Mouse (Mus musculus) liver, embryonic 14.5 days (tissue): ENCODE measurements around the gene Utrn. TPM values are rescaled to one million over a fixed set of nuclear protein-coding genes. Genes with fewer than 3 reads are reported as not detected.

ENCODE experiments used
- ATAC-seq: fragments of 200-750 bp; cut with Nextera tagmentation; 2 replicates; pipeline ENCODE4 v1.8.0; 2017; ENCODE audit warnings: moderate number of reproducible peaks, mild to moderate bottlenecking, moderate library complexity; ENCODE audit not compliant: insufficient read depth
- DNase-seq, 3 experiments: peaks; one replicate each; pipeline ENCODE4 v3.0.0-alpha.2; 2012 to 2013; ENCODE audit warnings: low read depth in 3 of 3, low spot score in 3 of 3
- H3K27ac ChIP-seq: fragments of 300-500 bp; sonication (generic); 2 replicates; pipeline ENCODE4 v1.5.1; 2014; ENCODE audit warnings: moderate library complexity, mild to moderate bottlenecking, control low read depth, inconsistent platforms
- H3K27me3 ChIP-seq: fragments of 300-500 bp; sonication (generic); 2 replicates; pipeline ENCODE4 v1.6.1; 2014; ENCODE audit warnings: mild to moderate bottlenecking, low read length, moderate library complexity; ENCODE audit not compliant: control insufficient read depth, insufficient read depth
- H3K36me3 ChIP-seq: fragments of 300-500 bp; sonication (generic); replicated peaks from 2 replicates; pipeline ENCODE4 v1.6.1; 2014; ENCODE audit warnings: low read depth; ENCODE audit not compliant: control insufficient read depth, insufficient read depth
- H3K4me1 ChIP-seq, 2 experiments: fragments of 200-500 bp in 1 of 2; fragments of 300-500 bp in 1 of 2; sonication (generic) in 1 of 2; replicated peaks; 2 replicates each; pipeline ENCODE4 v1.6.1; 2012 to 2014; ENCODE audit warnings: antibody characterized with exemption in 1 of 2, inconsistent platforms in 1 of 2, low read length in 1 of 2; ENCODE audit not compliant: control insufficient read depth in 2 of 2, insufficient read depth in 2 of 2
- H3K4me2 ChIP-seq: fragments of 300-500 bp; sonication (generic); 2 replicates; pipeline ENCODE4 v1.6.1; 2014; ENCODE audit warnings: low read depth, mild to moderate bottlenecking, control low read depth, moderate library complexity
- H3K4me3 ChIP-seq, 2 experiments: fragments of 200-500 bp in 1 of 2; fragments of 300-500 bp in 1 of 2; sonication (generic) in 1 of 2; 2 replicates each; pipeline ENCODE4 v1.5.1; 2012 to 2014; ENCODE audit warnings: low read depth in 2 of 2, low read length in 2 of 2, mild to moderate bottlenecking in 2 of 2, control low read depth in 1 of 2, inconsistent platforms in 1 of 2, moderate library complexity in 1 of 2; ENCODE audit not compliant: insufficient read depth in 1 of 2
- H3K9ac ChIP-seq: fragments of 300-500 bp; sonication (generic); replicated peaks from 2 replicates; pipeline ENCODE4 v1.6.1; 2014; ENCODE audit warnings: mild to moderate bottlenecking, control low read depth, moderate library complexity
- H3K9me3 ChIP-seq: fragments of 300-500 bp; sonication (generic); 2 replicates; pipeline ENCODE4 v1.6.1; 2016; ENCODE audit warnings: low read length, mixed read lengths; ENCODE audit not compliant: control insufficient read depth
- CTCF ChIP-seq: IDR thresholded peaks from 2 replicates; pipeline ENCODE4 v1.5.1; 2016; ENCODE audit warnings: antibody characterized with exemption, low read depth, control low read depth
- EP300 ChIP-seq: IDR thresholded peaks from 2 replicates; pipeline ENCODE4 v1.6.1; 2016; ENCODE audit warnings: antibody characterized with exemption, low read depth
- WGBS: fragments of 180-500 bp; shearing (Covaris S2); extraction: QIAGEN DNeasy Blood & Tissue Kit; methylation state at CpG from one replicate; pipeline ENCODE4 v1.1.7; 2014; ENCODE audit not compliant: insufficient replicate concordance; 5-methylcytosine and 5-hydroxymethylcytosine counted together
- polyA plus RNA-seq, 2 experiments: library from polyadenylated mRNA; depleted of rRNA in 1 of 2; stranded (reverse) in 1 of 2; unstranded in 1 of 2; fragments of >200 nt; fragmentation: Nextera tagmentation in 1 of 2; extraction: Ambion mirVana in 1 of 2; gene quantifications; 2 replicates each; pipeline versions ENCODE4 v1.2.1 to v1.2.3; 2012 to 2014

Gene Utrn
- polyA plus RNA-seq, 2 experiments = 2.7 to 4.4 TPM

GRCm38 (mm10) chr10:12809702-12810101, 59.5 kb downstream of the Utrn start:
- no peak overlapping the region for H3K9ac ChIP-seq
- H3K27me3 ChIP-seq = no peaks in the 10 kb centered on the region
- no peak overlapping the region for H3K4me3 ChIP-seq
- H3K27ac ChIP-seq = no peak overlapping the region
- no peaks in the 10 kb centered on the region for H3K9me3 ChIP-seq
- DNase-seq (no peak), ATAC-seq (no peak)
- no peak overlapping the region for H3K4me2 ChIP-seq
- TF ChIP-seq EP300 (no peak), CTCF (no peak)
- WGBS = 26% methylated on average over 3 of the region's 3 CpGs
- peaks cover 26 to 34% of the 10 kb centered on the region in 2 experiments for H3K4me1 ChIP-seq
- no peaks in the 10 kb centered on the region for H3K36me3 ChIP-seq

- DNase-seq (no peak), ATAC-seq (no peak)
- TF ChIP-seq EP300 = no peak
- TF ChIP-seq CTCF = no peak
- Histone ChIP-seq H3K9ac (no peak overlapping the region), H3K4me1 (peaks cover 14 to 22% of the 10 kb centered on the region in 2 experiments), H3K27me3 (no peaks in the 10 kb centered on the region), H3K27ac (no peak overlapping the region), H3K36me3 (no peaks in the 10 kb centered on the region), H3K4me2 (no peak overlapping the region), H3K4me3 (no peak overlapping the region), H3K9me3 (no peaks in the 10 kb centered on the region)
- WGBS = 69% methylated on average over 4 of the region's 4 CpGs
Measured at GRCm38 (mm10) chr10:12808467-12808866, 60.7 kb downstream of the Utrn start.

GRCm38 (mm10) chr10:12807706-12808105, 61.5 kb downstream of the Utrn start:
- no peak for TF ChIP-seq EP300
- no peak for TF ChIP-seq CTCF
- DNase-seq (no peak), ATAC-seq (no peak)
- H3K4me3 ChIP-seq = no peak overlapping the region
- H3K9ac ChIP-seq = no peak overlapping the region
- 80% methylated on average over 9 of the region's 9 CpGs for WGBS
- H3K4me1 ChIP-seq = peaks cover 11 to 15% of the 10 kb centered on the region in 2 experiments
- no peaks in the 10 kb centered on the region for H3K36me3 ChIP-seq
- H3K27me3 ChIP-seq = no peaks in the 10 kb centered on the region
- H3K4me2 ChIP-seq = no peak overlapping the region
- H3K27ac ChIP-seq = no peak overlapping the region
- H3K9me3 ChIP-seq = no peaks in the 10 kb centered on the region

GRCm38 (mm10) chr10:12805826-12806225, 63.3 kb downstream of the Utrn start:
- no peak for ATAC-seq
- no peak overlapping the region for H3K4me3 ChIP-seq
- H3K4me2 ChIP-seq = no peak overlapping the region
- H3K27me3 ChIP-seq = no peaks in the 10 kb centered on the region
- no peak for TF ChIP-seq CTCF
- no peak for TF ChIP-seq EP300
- H3K36me3 ChIP-seq = no peaks in the 10 kb centered on the region
- no peaks in the 10 kb centered on the region for H3K9me3 ChIP-seq
- no peak overlapping the region for H3K27ac ChIP-seq
- no peak for DNase-seq
- H3K4me1 ChIP-seq = peaks cover 0 to under 1% of the 10 kb centered on the region in 2 experiments; a peak in 2 of 4 replicates
- H3K9ac ChIP-seq = no peak overlapping the region
- 47% methylated on average over 2 of the region's 2 CpGs for WGBS

- H3K9me3 ChIP-seq = no peaks in the 10 kb centered on the region
- no peak overlapping the region for H3K4me3 ChIP-seq
- no peaks in the 10 kb centered on the region for H3K27me3 ChIP-seq
- no peaks in the 10 kb centered on the region; a peak in 1 of 4 replicates for H3K4me1 ChIP-seq
- ATAC-seq (no peak), DNase-seq (no peak)
- H3K27ac ChIP-seq = no peak overlapping the region
- H3K4me2 ChIP-seq = no peak overlapping the region
- no peak overlapping the region for H3K9ac ChIP-seq
- H3K36me3 ChIP-seq = no peaks in the 10 kb centered on the region
- TF ChIP-seq EP300 (no peak), CTCF (no peak)
- 61% methylated on average over 1 of the region's 1 CpGs for WGBS
Measured at GRCm38 (mm10) chr10:12803939-12804338, 65.2 kb downstream of the Utrn start.
